Mouse (Mus musculus) cerebellum, adult 2 months (tissue): ENCODE measurements at regions not wholly inside any gene's neighbourhood (a gene's known extent, or its start where the extent isn't known, plus 50 kb on each side); places are given as distances from the start of the nearest gene placed in this dataset.

Source experiments
- CTCF ChIP-seq: fragments of 200-500 bp; IDR thresholded peaks from 2 replicates; pipeline ENCODE4 v1.5.1; 2011; ENCODE audit warnings: low read depth, mild to moderate bottlenecking, control low read depth, low read length, moderate library complexity, borderline replicate concordance; ENCODE audit not compliant: insufficient read depth
- POLR2A ChIP-seq: fragments of 200-500 bp; IDR thresholded peaks from 2 replicates; pipeline ENCODE4 v1.6.1; 2011; ENCODE audit warnings: low read length, control low read depth, borderline replicate concordance; ENCODE audit not compliant: insufficient read depth

- TF ChIP-seq POLR2A: no peak
- no peak for TF ChIP-seq CTCF
Observed at GRCm38 (mm10) chr16:47017486-47017885, 519.2 kb upstream of the Nectin3 start.
